Mouse (Mus musculus) liver, adult 2 months (tissue): ENCODE data around the gene Kirrel2. TPM values are rescaled to one million over a fixed set of nuclear protein-coding genes. Genes with fewer than 3 reads are reported as not detected.

Experiments
- DNase-seq: peaks from one replicate; pipeline ENCODE4 v3.0.0-alpha.2; 2011; ENCODE audit warnings: low read depth, low spot score; ENCODE audit errors: extremely low read depth
- H3K27ac ChIP-seq: fragments of 200-500 bp; replicated peaks from 2 replicates; pipeline ENCODE4 v1.5.1; 2012; ENCODE audit warnings: low read depth, mild to moderate bottlenecking, control low read depth, inconsistent platforms, low read length; ENCODE audit not compliant: insufficient read depth
- H3K27me3 ChIP-seq: fragments of 200-500 bp; 2 replicates; pipeline ENCODE4 v1.6.1; 2012; ENCODE audit warnings: mild to moderate bottlenecking, moderate library complexity, low read length, inconsistent platforms; ENCODE audit not compliant: control insufficient read depth, insufficient read depth
- H3K36me3 ChIP-seq: fragments of 200-500 bp; 2 replicates; pipeline ENCODE4 v1.6.1; 2012; ENCODE audit warnings: low read length, inconsistent platforms; ENCODE audit not compliant: control insufficient read depth, insufficient read depth
- H3K4me1 ChIP-seq: fragments of 200-500 bp; 2 replicates; pipeline ENCODE4 v1.6.1; 2011; ENCODE audit warnings: low read length; ENCODE audit not compliant: control insufficient read depth, insufficient read depth
- H3K4me3 ChIP-seq: fragments of 200-500 bp; 2 replicates; pipeline ENCODE4 v1.5.1; 2011; ENCODE audit warnings: low read depth, mild to moderate bottlenecking, control low read depth, low read length, moderate library complexity; ENCODE audit not compliant: insufficient read depth
- H3K79me2 ChIP-seq: fragments of 200-500 bp; 2 replicates; pipeline ENCODE4 v1.6.1; 2012; ENCODE audit warnings: inconsistent platforms, mild to moderate bottlenecking, low read length, moderate library complexity; ENCODE audit not compliant: control insufficient read depth, insufficient read depth
- H3K9ac ChIP-seq: fragments of 200-500 bp; 2 replicates; pipeline ENCODE4 v1.6.1; 2012; ENCODE audit warnings: low read depth, mild to moderate bottlenecking, control low read depth, inconsistent platforms, low read length
- CTCF ChIP-seq: fragments of 200-500 bp; IDR thresholded peaks from 2 replicates; pipeline ENCODE4 v1.5.1; 2011; ENCODE audit warnings: low read depth, low read length, control low read depth
- POLR2A ChIP-seq: fragments of 200-500 bp; IDR thresholded peaks from 2 replicates; pipeline ENCODE4 v1.6.1; 2011; ENCODE audit warnings: low read length, control low read depth; ENCODE audit not compliant: insufficient read depth; ENCODE audit errors: extremely low read depth
- WGBS: fragments of 180-500 bp; shearing (Covaris S2); methylation state at CpG from one replicate; pipeline ENCODE4 v1.1.7; 2018; 5-methylcytosine and 5-hydroxymethylcytosine counted together
- polyA plus RNA-seq: library from polyadenylated mRNA; depleted of rRNA; stranded (reverse); fragments of >200 nt; gene quantifications from 2 replicates; pipeline ENCODE4 v1.2.3, GENCODE M21; 2012
- total RNA-seq: library from RNA; depleted of rRNA; stranded (reverse); fragments of >200 nt; gene quantifications from 2 replicates; pipeline ENCODE4 v1.2.3, GENCODE M21; 2014

Kirrel2 gene
- total and polyA plus RNA-seq, 2 experiments: not detected

- no peak overlapping the region for H3K27ac ChIP-seq
- WGBS: 6% methylated on average over 9 of the region's 9 CpGs
- no peaks in the 10 kb centered on the region for H3K79me2 ChIP-seq
- TF ChIP-seq POLR2A (no peak), CTCF (no peak)
- peaks cover 14% of the 10 kb centered on the region for H3K27me3 ChIP-seq
- peaks cover 4% of the 10 kb centered on the region; the same call in 1 of the 2 replicates for H3K4me1 ChIP-seq
- no peak overlapping the region for H3K4me3 ChIP-seq
- H3K36me3 ChIP-seq: no peaks in the 10 kb centered on the region
- DNase-seq: no peak
- H3K9ac ChIP-seq: no peak overlapping the region
Measured at GRCm38 (mm10) chr7:30456487-30456886, 1.0 kb downstream of the Kirrel2 start.

- Histone ChIP-seq H3K4me3 (no peak overlapping the region), H3K27me3 (peaks cover 14% of the 10 kb centered on the region), H3K9ac (no peak overlapping the region), H3K79me2 (no peaks in the 10 kb centered on the region), H3K36me3 (no peaks in the 10 kb centered on the region), H3K4me1 (peaks cover 4% of the 10 kb centered on the region; the same call in 1 of the 2 replicates), H3K27ac (no peak overlapping the region)
- WGBS: 25% methylated on average over 6 of the region's 6 CpGs
- no peak for TF ChIP-seq CTCF
- TF ChIP-seq POLR2A: no peak
- DNase-seq: no peak
Measured at GRCm38 (mm10) chr7:30454259-30454658, 3.2 kb downstream of the Kirrel2 start.

- Histone ChIP-seq H3K36me3 (no peaks in the 10 kb centered on the region), H3K4me3 (no peak overlapping the region), H3K4me1 (peaks cover 4% of the 10 kb centered on the region; the same call in 1 of the 2 replicates), H3K27ac (no peak overlapping the region), H3K9ac (no peak overlapping the region), H3K79me2 (no peaks in the 10 kb centered on the region), H3K27me3 (peaks cover 14% of the 10 kb centered on the region)
- 3% methylated on average over 25 of the region's 25 CpGs for WGBS
- TF ChIP-seq POLR2A (no peak), CTCF (no peak)
- DNase-seq: peak; percentile 30
Measured at GRCm38 (mm10) chr7:30453766-30454165, 3.7 kb downstream of the Kirrel2 start.

- Histone ChIP-seq H3K4me1 (peaks cover 4% of the 10 kb centered on the region; the same call in 1 of the 2 replicates), H3K9ac (no peak overlapping the region), H3K27ac (no peak overlapping the region), H3K27me3 (peaks cover 14% of the 10 kb centered on the region), H3K79me2 (no peaks in the 10 kb centered on the region), H3K36me3 (no peaks in the 10 kb centered on the region), H3K4me3 (no peak overlapping the region)
- TF ChIP-seq POLR2A (no peak), CTCF (no peak)
- no peak for DNase-seq
- 26% methylated on average over 25 of the region's 25 CpGs for WGBS
Measured at GRCm38 (mm10) chr7:30453327-30453726, 4.2 kb downstream of the Kirrel2 start.

GRCm38 (mm10) chr7:30450241-30450640, 7.2 kb downstream of the Kirrel2 start:
- no peak for TF ChIP-seq CTCF
- TF ChIP-seq POLR2A: no peak
- WGBS: 87% methylated on average over 7 of the region's 7 CpGs
- no peak for DNase-seq
- H3K27ac ChIP-seq: no peak overlapping the region
- no peaks in the 10 kb centered on the region for H3K79me2 ChIP-seq
- H3K4me3 ChIP-seq: no peak overlapping the region
- H3K27me3 ChIP-seq: peaks cover 13% of the 10 kb centered on the region
- H3K9ac ChIP-seq: no peak overlapping the region
- no peaks in the 10 kb centered on the region for H3K36me3 ChIP-seq
- peaks cover 4% of the 10 kb centered on the region; the same call in 1 of the 2 replicates for H3K4me1 ChIP-seq

GRCm38 (mm10) chr7:30444971-30445751, 12.3 kb downstream of the Kirrel2 start, which contains the start of gene Aplp1:
Gene Aplp1, minus strand, starts transcription at chr7:30445535.
- Histone ChIP-seq H3K79me2 (no peaks in the 10 kb centered on the region), H3K9ac (peak within 1 kb of the TSS; percentile 53), H3K36me3 (no peaks in the 10 kb centered on the region), H3K27ac (no peak within 1 kb of the TSS), H3K27me3 (peaks cover 11% of the 10 kb centered on the region), H3K4me3 (peak within 1 kb of the TSS; percentile 56; the same call in 1 of the 2 replicates), H3K4me1 (no peaks in the 10 kb centered on the region)
- 2% methylated on average over 49 of the region's 72 CpGs for WGBS
- TF ChIP-seq CTCF (no peak), POLR2A (no peak)
- no peak for DNase-seq
